Mouse (Mus musculus) cerebellum, adult 9-10 months (tissue): ENCODE measurements around the gene Decr2.

Experiments used
- DNase-seq: peaks from one replicate; pipeline ENCODE4 v3.0.0; 2022

Gene Decr2

DNA sequence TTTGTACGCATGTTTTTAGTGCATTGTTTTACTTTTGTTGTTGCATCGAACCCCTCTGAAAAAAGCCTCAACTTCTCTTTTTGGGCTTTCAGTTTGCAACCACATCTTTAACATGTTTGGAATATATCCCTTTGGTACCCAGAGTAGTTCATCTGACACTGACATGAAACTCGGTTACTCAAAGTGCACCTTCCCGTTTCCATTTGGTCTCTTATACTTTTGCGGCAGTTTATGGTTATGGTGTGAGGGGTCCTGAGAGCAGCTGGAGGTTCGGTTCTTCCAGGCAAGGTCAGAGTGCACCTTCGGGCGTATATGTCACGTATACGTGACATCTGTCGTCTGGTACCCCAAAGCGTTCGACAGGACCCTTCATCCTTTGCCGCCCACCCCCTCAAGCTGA is 22.6 kb upstream of the Decr2 start:
- DNase-seq = no peak

DNA sequence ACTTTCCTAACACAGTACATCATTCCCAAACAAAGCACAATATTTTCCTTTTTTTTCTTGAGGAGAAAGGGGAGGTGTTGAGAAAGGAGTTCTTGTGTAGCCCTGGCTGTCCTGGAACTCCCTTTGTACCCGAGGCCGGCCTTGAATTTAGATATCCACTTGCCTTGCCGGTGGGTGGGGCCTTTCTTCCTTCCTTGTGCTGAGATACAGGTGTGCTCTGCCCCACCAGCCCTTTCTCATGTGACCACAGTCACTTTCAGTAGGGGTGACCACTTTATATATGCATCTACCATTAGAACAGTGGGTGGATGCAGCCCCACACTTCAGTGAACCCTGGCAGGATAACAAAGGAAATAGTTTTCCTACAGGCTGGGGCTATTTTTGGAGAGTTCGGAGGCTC is 21.6 kb upstream of the Decr2 start:
- no peak for DNase-seq

DNA sequence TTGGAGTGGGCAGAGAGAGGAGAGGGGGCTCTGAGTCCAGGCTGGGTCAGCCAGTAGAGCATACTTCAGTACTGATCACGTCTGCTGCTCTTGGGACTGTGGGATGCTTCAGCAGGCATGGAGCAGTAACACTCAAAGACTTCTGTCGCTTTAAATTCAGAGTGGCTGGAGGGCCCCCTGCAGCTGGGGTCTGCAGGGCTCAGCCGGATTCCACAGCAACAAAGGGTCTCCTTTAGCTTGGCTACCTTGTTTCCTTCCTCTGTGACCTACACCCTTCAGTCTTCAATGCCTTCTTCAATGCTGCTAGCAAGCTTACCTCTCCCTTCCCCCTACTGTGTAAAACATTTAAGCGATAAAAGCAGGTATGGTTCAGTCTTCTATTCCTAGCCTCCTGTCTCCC is 20.9 kb upstream of the Decr2 start:
- no peak for DNase-seq

DNA sequence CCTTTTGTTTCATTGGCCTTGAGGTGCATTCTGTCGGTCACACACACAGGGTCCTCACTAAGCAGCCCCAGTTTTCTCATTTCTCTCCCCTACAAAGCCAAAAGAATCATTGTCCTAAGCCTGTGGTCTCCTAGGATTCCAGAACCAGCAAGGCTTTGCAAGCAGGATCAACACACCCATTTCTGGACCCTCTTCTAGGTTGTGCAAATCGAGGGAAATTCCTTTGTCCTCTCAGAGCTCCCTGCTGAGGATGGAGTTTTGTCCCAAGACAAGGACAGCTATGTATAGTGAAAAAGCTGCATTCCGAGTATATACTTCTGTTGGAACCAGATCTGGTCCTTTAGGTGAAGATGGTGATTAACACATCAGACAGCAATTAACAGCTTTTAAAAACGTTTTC is 20.0 kb upstream of the Decr2 start:
- DNase-seq = no peak

DNA sequence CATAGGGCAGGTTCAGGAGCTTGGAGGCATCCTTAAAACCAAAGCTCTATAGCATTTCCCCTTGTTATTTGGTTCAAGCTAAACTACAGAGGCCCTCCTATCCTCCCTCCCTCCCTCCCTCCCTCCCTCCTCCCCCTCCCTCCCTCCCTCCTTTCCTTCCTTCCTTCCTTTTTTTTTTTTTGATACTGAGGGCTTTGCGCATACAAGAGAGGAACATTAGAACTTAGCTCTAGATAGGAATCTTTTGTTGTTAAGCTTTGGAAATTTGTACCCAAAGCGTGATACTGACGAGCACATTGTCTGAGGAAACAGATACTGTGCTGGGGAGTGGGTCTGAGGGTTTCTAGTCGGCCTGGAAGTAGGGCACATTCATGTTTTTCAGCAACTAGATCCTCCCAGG is 15.5 kb upstream of the Decr2 start:
- no peak for DNase-seq

DNA sequence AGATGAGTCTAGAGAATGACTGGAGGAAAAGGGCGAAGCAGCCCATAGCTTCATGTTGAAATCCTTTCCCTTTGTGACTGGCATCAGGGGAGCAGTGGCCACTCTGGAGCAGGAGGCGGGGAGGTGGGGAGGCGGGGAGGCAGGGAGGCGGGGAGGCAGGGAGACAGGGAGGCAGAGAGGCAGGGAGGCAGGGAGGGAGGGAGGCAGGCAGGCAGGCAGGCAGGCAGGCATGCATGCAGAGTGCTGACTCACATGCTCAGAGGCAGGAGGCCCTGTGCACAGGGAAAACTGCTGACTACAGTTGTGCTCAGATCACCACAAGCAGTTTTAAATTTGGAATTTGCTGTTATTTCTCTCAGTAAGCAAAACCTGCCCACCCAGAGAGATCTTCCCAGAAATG is 11.3 kb upstream of the Decr2 start:
- DNase-seq = no peak

DNA sequence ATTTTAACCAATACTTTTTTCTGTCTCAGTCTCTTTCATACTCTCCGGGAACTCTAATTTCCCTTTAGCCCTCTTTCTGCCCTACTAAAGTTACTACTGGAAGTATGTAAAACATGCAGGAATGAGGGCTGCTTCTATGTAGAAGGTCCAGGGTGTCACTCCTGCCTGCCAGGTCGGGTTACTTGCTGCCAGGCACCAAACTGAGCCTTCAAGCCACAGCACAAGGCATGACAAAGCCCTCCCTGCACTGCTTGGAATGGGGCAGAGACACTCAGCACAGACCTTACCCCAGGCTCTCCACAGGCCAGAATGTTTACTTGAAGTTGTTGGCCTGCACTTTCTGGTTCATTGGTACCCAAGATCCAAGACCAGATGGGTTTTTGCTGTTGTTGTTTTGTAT is 10.0 kb upstream of the Decr2 start:
- DNase-seq = no peak

DNA sequence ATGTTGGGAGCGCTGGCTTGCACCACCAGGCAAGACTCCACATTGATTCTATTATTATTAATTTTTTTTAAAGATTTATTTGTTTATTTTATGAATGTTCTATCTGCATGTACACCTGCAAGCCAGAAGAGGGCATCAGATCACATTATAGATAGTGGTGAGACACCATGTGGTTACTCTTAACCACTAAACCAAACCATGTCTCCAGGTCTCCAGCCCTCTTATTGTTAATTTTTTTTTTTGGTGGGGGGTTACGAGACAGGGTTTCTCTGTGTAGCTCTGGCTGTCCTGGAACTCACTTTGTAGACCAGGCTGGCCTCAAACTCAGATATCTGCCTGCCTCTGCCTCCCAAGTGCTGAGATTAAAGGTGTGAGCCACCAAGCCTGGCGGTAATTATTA is 9.2 kb upstream of the Decr2 start:
- DNase-seq = peak; percentile 65

DNA sequence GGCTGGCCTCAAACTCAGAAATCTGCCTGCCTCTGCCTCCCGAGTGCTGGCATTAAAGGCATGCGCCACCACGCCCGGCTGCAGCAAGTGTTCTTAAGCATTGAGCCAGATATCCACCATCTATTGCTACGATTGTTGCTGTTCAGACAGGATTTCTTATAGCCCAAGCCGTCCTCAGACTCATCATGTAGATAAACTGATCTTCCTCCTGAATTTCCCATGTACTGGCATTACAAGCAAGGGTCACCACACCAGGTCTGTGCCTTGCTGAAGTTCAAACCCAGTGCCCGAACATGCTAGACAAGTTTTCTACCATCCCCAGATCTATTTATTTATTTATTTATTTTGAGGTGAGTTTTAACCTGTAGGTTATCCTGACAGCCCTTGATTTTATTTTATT is 8.3 kb upstream of the Decr2 start:
- DNase-seq = no peak

DNA sequence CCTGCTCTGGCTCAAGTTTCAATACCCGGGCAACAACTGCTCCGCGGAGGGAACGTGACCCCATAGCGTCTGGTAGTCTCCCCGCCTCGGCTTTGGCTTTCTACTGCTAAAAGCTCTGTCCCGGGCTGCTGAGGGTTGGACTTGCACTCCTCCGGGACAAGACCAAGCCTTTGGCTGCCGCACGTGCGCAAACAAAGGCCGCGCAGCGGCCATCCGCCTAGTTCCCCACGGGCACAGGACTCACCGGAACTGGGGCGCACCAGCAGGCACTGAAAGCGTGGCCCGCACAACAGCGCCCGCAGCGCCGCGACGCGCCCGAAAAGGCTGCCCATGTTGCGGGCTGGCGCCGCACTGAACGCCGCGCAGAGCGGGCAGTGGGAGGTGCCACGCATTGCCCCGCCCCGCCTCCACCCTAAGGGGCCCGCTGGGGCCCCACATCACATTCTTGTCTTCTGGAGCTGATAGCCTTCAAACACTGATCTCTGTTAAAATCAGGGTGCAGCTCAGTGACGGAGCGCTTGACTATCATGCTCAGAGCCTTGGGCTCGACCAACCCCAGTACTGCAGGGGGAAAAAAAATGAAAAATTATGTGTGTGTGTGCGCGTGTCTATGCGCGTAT is 5.1 kb upstream of the Decr2 start, which contains the start of gene Nme4:
Gene Nme4 (minus strand): TSS at position 482 of the 620 bp plus-strand sequence.
- DNase-seq = peak; percentile 71

DNA sequence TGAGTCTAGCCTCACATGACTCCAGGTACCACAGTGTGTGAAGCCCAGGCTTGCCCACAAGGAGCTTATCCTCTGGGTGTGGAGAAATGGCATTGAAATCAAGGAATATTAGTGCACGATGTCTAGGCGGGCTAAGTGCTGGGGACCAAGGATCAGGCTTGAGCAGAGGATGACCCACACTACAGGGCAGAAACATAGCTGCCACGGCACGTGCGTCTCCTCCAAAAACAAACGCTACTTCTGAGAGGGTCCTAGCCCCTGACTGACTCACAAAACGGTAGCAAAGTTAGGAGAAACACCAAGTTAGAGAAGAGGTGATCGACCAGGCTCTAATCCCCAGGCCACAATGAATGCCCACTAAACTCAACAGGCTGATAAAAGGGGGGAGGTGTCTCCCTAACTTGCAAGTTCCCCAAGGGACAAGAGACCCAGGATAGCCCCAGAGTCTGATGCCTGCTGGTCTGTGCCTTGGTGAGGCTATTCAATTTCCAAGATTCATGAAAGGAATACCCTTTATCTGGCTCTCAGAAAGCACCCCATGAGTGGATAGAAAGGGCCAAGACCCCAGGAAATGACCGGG is 4.5 kb upstream of the Decr2 start:
- DNase-seq = no peak

DNA sequence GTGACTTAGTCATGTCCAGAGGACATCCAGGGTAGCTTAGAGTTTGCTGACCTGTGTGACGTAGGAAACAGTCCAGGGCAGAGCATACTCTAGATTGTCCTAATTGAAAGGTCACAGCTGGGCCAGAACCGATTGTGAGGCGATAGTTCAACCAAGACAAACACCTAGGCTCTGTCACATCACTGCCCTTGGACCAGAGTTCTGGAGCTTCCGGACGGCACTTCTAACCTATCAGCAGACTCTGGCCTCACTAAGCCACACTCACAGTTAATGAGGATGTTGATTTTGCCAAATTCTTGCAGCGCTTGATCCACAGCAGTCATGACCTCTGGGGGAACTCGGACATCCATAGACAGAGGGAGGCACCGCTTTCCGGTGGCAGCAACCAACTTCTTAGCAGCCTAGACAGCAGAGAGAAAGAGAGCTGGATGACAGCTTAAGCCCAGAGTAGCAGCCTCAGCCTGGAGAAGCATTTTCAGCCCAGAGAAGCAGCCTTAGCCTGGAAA is 3.0 kb downstream of the Decr2 start:
- DNase-seq = no peak

DNA sequence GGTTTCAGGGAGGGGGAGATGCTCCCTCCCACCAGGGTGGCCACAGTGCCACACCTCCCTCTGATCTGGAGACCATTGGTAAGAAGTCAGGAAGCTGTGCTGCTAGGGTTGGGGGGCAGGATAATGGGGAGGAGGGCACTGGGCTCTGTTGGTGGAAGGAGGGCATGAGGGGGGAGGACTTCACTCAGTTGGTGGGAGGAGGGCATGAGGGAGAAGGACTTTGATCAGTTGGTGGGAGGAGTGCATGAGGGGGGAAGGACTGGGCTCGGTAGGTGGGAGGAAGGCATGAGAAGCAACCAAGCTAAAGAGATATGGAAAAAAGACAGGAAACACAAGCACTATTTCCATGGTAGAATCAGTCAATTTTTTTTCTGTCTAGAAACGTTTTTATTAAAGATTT is 9.3 kb downstream of the Decr2 start:
- DNase-seq = no peak

DNA sequence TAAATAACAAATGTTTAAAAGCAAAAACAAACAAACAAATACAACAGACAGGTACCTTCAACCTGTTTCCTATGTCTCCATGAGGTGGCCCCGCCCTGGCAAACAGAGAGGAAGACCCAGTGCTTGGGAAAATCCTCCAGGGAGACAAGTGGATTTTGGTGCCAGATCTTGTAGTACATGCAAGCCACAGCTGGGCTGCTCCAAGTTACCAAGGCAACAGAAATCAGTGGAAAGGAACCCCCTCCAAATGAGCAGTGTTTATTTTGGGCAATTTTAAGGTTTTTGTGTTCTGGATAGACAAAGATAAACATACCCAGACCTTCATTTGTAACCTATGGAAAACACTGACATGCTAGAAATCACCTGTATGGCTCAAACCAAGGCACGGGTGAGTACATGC is 11.3 kb downstream of the Decr2 start:
- DNase-seq = no peak

DNA sequence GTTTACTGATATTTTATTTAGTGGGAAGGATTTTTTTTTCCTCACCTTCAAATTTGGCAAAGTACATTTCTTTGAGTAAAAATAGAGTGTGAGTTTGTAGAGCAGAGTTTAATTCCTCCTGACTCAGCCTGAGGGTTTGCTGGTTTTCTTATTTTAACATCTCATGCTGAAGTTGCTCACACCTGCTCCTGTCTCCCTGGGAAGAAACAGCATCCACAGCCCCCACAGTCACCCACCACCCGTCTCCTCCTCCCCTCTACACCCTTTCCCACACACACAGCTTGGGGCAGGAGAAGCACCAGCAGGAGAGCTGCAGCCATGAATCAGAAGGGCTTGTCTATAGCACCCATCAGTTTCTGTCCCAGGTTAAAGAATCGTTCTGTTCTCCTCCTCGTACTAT is 14.9 kb downstream of the Decr2 start:
- no peak for DNase-seq

DNA sequence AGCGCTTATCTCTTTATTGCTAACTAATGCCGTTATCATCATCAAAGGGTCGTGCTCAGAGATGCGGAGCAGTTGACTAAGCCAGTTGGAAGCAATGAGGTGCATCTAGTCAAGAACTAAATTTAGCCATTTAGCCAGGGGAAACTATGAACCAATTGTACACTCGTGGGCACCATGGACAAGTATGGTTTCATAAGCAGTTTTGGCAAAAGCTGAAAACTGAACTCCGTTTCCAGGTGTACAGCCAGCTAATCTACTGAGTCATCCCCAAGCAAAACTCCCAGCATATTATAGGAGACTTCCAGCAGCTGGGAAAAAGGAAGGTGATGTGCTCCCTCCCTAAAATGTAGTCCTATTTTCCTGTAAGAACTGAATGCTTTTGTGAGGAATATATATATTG is 20.0 kb downstream of the Decr2 start:
- DNase-seq = no peak

DNA sequence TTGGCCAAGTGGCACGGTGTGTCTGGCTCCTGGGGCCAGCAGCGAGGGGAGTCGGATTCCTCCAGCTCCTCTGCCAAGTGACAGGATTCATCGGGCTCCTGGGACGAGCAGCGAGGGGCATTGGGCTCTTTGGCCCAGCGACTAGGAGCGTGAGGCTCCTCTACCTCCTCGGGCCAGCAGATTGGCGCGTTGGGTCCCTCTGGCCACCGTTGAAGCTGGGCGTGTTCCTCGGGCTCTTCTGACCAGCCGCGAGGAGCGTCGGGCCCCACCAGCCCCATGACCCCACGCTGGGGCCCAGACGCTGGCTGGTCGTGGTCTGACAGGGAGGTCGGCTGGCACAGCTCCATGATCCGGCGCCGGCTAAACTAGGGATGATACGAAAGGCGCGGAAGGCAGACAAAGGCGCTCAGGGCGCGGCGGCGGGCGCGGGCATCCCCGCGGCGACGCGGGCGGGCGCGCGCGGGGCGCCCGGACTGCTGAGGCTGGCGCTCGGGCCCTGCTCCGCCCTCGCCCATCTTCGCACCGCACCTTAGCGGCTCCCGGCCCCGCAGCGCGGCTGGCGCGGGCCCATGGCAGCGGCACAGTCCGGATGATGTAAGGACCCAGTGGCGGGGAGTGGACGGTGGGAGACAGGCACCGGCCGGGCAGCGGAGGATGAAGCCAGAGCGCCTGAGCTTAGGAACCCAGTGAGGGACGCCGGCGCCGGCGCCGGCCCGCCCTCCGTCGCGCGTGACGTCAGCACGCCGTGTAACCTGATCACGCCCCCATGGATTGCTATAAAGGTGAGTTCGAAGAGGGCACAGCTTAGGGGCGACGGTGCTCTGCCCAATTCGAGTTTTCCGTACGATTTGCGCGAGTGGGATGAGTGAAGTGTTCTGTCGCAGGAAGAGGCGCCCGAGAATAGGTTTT is 21.1 kb downstream of the Decr2 start, which contains the start of gene Rab11fip3:
Gene Rab11fip3 (minus strand): TSS at position 725 of the 909 bp plus-strand sequence.
- peak; percentile 88 for DNase-seq

DNA sequence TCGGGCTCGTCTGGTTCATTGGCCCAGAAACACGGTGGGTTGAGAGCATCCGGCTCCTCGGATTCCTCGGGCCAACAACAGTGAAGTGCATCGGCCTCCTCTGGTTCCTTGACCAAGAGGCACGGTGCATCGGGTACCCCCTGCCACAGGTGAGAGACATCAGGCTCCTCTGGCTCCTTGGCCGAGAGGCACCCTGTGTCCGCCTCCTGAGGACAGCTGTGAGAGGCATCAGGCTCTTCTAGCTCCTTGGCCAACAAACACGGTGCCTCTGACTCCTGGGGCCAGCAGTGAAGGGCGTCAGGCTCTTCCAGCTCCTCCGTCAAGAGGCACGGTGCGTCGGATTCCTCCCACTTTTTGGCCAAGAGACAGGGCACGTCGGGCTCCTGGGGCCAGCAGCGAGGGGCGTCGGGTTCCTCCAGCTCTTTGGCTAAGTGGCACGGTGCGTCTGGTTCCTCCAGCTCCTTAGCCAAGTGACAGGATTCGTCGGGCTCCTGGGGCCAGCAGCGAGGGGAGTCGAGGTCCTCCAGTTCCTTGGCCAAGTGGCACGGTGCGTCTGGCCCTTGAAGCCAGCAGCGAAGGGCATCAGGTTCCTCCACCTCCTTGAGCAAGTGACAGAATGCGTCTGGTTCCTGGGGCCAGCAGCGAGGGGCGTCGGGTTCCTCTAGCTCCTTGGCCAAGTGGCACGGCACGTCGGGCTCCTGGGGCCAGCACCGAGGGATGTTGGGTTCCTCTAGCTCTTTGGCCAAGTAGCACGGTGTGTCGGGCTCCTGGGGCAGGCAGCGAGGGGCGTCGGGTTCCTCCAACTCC is 21.9 kb downstream of the Decr2 start:
- DNase-seq = no peak

DNA sequence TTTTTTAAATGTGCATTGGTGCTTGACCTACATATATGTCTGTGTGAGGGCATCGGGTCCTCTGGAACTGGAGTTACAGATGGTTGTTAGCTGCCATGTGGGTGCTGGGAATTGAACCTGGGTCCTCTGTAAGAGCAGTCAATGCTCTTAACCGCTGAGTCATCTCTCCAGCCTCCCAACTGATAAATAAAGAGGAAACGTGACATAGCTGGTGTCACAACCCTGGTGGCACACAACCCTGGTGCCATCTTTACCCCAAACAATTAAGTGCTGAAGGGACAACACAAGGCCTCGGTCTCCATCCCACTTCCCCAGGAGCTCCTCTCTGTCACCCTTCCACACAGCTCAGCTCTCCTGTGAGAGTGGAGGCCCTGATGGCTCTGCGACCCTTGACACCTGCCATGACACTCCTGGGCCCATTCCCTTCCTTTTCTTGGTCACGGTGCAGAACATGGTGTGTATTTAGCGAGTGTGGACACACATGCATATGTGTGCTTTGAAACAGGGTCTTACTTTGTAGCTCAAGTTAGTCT is 23.6 kb downstream of the Decr2 start:
- no peak for DNase-seq

DNA sequence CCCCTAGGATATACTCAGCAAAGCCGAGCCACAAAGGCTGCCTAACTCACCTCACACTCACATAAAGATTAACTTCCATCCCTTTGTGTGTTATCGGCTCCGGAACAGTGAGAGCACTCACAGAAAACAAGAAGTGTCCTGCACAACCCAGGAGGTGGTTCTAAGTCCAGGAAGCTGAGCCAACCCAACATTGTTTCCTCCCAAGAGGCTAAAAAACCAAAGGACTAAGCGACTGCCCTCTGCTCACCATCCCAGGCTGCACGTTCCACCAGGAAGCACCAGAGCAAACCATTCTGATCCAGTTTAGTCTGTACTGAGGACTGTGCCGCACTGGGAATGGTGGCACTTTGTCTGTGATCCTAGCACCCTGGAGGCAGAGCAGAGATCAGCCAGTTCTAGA is 25.2 kb downstream of the Decr2 start:
- no peak for DNase-seq

DNA sequence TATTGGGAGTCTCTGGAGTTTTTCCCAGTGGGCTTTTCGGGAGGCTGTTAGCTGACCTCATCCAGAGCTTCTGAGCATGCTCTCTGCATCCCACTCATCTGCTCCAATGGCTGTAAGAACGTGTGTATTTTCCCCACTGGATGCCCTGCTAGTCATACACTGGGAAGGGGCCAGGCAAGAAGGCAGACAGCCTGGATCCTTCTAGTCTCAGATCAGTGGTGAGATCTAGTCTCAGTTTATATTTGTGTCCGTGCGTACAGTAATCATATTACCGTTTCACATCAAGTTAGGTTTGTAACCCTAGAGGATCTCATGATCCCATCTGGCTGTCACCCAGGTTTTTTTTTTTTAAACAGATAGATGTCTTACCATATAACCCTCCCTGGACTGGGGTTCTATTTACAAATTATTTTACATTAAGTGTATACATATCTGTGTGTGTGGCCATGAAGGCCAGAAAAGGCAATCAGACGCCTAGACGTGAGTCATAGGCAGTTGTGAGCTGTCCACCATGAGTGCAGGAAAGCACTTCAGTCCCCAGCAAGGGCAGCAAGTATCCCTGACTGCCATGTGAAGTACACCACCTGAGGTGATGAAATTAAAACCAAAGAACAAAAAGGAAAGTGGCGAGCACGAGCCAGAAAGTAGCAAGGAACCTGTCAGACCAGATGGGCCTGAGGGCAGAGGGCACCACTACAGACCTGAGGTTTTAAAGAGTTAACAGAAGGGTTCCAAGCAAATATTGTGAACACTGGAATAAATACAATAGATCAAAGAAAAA is 32.2 kb downstream of the Decr2 start:
- no peak for DNase-seq

DNA sequence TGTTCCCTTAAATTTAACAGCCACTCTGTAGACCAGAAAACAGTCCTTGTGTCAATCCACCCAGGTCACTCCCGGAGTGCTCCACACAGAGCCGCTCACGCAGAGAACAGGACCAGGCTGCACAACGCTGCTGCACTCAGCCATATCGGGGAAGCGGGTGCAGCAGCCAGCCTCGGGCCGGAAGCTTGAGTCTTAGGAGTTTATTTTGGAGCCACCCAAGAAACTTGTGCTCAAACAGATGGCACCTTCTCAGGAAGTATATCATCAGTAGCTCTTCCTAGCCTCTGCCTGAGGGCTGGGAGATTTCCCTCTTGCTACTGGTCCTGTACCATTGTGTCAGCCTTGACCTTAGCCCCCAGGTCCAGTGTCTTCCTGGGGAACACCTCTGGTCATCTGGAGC is 32.9 kb downstream of the Decr2 start:
- no peak for DNase-seq
